Mouse (Mus musculus): ENCODE measurements around the gene Mpo. TPM values are rescaled to one million over a fixed set of nuclear protein-coding genes. Genes with fewer than 3 reads are reported as not detected.

Mpo gene
- polyA plus RNA-seq, 1 experiment from 2014 or later, result 5.1 TPM

DNA sequence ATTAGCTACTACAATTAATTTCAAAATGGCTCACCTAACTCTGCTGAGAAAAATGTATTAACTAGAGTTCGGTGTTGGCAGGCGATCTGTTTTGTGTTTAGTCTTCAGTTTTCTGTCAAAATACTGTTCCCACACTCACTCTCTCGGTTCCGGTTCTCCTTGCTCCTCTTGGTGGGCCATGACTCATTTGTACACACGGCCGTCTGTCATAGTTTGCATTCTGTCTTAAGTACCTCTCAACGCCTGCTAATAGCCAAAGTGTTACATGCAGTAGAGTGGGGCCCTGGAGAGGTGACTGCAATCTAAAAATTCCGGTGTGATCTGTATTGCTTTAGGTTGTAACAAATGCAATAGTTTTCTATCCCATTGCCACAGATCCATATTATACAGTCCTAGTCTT lies 47.3 kb downstream of the Mpo start:
- WGBS, result 91% methylated on average over 8 of the region's 8 CpGs
- DNase-seq (ENCODE audit: extremely low spot score, low spot score), result no peak
- H3K27me3 ChIP-seq (ENCODE audit: poor library complexity, severe bottlenecking), result no peaks in the 10 kb centered on the region
- no peaks in the 10 kb centered on the region for H3K4me1 ChIP-seq
- H3K9me3 ChIP-seq, result no peaks in the 10 kb centered on the region
- no peaks in the 10 kb centered on the region for H3K36me3 ChIP-seq (replicated peaks)
- H3K4me3 ChIP-seq, result no peak overlapping the region
- H3K27ac ChIP-seq, result no peak overlapping the region

DNA sequence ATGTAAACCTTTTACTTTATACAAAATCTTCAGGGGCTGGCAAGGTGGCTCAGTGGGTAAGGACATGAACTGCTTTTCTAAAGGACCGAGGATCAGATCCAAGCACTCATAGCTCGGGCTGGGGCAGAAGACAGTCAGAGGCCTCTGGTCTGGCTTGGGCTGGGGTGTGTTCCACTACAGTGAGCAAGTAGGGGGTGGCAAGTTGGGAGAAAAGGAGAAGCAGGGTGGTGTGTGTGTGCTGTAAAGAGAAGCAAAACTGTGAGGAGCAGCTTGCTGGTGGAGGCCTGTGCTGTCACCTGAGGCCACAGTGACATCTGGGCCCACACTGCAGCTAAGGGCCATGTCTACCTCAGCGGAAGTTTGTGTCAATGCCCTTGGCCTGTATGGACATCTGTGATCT lies 48.1 kb downstream of the Mpo start:
- 95% methylated on average over 3 of the region's 3 CpGs for WGBS
- DNase-seq (ENCODE audit: extremely low spot score, low spot score), result no peak
- H3K27ac ChIP-seq, result no peak overlapping the region
- no peaks in the 10 kb centered on the region for H3K4me1 ChIP-seq
- no peaks in the 10 kb centered on the region for H3K9me3 ChIP-seq
- no peak overlapping the region for H3K4me3 ChIP-seq
- H3K36me3 ChIP-seq (replicated peaks), result no peaks in the 10 kb centered on the region
- H3K27me3 ChIP-seq (ENCODE audit: poor library complexity, severe bottlenecking), result no peaks in the 10 kb centered on the region

DNA sequence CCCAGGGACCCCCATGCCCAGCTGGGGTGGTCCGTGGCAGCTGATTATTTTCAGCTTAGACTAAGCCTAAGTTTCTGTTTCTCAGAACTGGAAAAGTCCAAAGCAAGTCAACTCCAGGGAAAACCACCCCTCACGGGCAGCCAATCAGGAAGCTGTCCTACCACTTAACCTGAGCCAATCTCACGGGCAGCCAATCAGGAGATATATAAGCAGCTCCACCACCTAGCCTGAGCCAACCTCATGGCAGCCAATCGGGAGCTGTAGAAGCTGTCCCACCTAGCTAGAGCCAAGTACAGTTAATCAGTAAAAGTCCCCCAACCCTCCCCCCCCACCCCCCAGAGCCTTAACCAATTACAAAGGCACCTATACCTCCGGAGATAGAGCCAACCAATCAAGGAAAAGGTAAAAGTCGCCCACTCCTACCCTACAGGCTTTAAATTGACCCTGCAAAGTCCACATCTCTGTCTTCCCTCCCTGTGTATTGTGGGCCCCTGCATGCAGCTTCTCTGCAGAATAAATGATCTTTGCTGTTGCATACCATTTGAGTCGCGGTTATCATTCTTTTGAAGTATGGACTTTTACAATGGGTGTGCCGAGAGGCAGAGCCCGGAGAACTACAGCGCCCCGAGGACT lies 53.7 kb downstream of the Mpo start:
- no peak overlapping the region for H3K27ac ChIP-seq
- no peak for DNase-seq (ENCODE audit: extremely low spot score, low spot score)
- no peaks in the 10 kb centered on the region for H3K36me3 ChIP-seq (replicated peaks)
- H3K4me3 ChIP-seq, result no peak overlapping the region
- H3K4me1 ChIP-seq, result no peaks in the 10 kb centered on the region
- H3K9me3 ChIP-seq, result no peaks in the 10 kb centered on the region
- 91% methylated on average over 12 of the region's 12 CpGs for WGBS
- H3K27me3 ChIP-seq (ENCODE audit: poor library complexity, severe bottlenecking), result no peaks in the 10 kb centered on the region

DNA sequence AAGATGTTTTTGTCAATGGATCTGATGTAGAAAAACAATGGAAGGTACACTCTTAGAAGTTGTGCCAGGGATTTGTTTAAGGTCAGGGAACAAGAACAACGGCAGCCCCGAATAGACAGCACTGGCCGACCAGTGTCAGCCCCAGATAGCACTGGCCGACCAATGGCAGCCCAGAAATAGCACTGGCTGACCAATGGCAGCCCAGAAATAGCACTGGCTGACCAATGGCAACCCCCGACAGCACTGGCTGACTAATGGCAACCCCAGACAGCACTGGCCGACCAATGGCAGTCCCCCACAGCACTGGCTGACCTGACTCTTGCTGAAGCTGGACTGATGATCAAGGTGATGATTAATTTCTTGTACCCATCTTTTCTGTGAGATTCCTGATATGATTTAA lies 54.5 kb downstream of the Mpo start:
- no peak for DNase-seq (ENCODE audit: extremely low spot score, low spot score)
- peaks cover 5% of the 10 kb centered on the region for H3K4me1 ChIP-seq
- 73% methylated on average over 6 of the region's 6 CpGs for WGBS
- H3K4me3 ChIP-seq, result no peak overlapping the region
- H3K27ac ChIP-seq, result no peak overlapping the region
- H3K36me3 ChIP-seq (replicated peaks), result no peaks in the 10 kb centered on the region
- no peaks in the 10 kb centered on the region for H3K27me3 ChIP-seq (ENCODE audit: poor library complexity, severe bottlenecking)
- no peaks in the 10 kb centered on the region for H3K9me3 ChIP-seq

DNA sequence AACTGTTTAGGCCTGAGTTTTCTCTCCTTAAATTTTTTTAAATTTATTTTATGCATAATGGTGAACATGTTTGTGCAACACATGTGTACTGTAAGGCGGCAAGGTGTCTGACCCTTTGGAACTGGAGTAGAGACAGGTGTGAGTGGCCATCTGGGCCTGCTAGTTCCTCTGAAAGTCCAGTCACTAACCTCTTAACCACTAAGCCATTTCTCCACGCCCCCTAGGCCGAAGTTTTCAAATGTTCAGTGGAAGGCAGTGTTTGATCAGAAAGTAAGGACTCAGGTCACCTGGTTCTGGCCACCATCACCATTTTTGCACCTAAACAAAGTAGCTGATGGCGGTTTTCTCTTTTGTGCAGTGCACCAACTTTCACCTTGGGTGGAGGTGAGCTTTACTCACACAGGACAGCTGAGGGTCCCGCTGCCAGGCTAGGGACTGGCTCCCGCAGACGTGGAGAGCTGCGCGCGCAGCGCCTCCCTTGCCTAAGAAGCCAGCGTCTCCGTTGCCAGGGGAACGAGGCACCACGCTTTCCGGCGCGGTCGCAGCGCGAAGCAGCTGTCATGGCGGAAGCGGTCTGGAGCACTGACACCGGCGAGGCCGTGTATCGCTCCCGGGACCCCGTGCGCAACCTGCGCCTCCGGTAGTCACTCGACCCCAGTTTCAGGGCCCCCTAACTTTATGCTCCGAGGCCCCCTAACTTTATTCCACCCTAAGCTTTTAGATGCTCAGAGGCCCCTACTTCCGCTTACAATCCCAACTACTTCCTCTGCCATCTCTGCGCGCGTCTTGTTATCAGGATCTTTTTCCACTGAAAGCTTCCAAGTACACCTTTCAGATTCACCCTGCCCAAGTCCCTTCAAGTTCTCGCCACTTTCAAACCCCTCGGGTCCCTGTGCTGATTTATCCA lies 59.6 kb downstream of the Mpo start, which contains the start of gene Mks1:
Gene Mks1 (plus strand): TSS at position 526 of the 907 bp plus-strand sequence.
- Histone ChIP-seq H3K27me3 (ENCODE audit: poor library complexity, severe bottlenecking) (no peaks in the 10 kb centered on the region), H3K4me1 (peaks cover 14% of the 10 kb centered on the region), H3K9me3 (no peaks in the 10 kb centered on the region), H3K36me3 (replicated peaks) (peaks cover 26% of the 10 kb centered on the region), H3K4me3 (peak within 1 kb of the TSS; percentile 61), H3K27ac (peak within 1 kb of the TSS; percentile 86)
- 5% methylated on average over 40 of the region's 40 CpGs for WGBS
- DNase-seq (ENCODE audit: extremely low spot score, low spot score), result peak; percentile 94

DNA sequence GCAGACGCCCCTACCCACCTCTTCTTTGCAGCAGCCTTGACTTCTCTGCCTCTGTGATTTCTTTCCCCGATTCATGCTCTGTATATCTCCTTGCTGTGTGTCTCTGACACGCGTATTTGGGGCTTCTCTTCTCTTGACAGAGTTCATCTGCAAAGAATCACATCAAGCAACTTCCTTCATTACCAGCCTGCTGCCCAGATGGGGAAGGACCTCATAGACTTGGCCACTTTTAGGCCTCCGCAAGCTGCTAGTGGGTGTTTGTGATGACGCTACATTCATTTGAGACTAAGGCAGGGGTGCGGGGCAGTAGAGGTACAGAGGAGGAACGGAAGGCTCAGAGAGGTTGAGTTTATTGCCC lies 60.2 kb downstream of the Mpo start:
- Histone ChIP-seq H3K27ac (peak overlapping the region; percentile 86), H3K27me3 (ENCODE audit: poor library complexity, severe bottlenecking) (no peaks in the 10 kb centered on the region)
- DNase-seq (ENCODE audit: extremely low spot score, low spot score), result no peak

More for the DNA sequence above, 60.2 kb downstream of the Mpo start:
- Histone ChIP-seq H3K9me3 (no peaks in the 10 kb centered on the region), H3K4me3 (peak overlapping the region; percentile 61), H3K36me3 (replicated peaks) (peaks cover 33% of the 10 kb centered on the region), H3K4me1 (peaks cover 14% of the 10 kb centered on the region)
- WGBS, result 40% methylated on average over 8 of the region's 8 CpGs

MicroRNAs encoded within 50 kb of the gene (microRNA counts, 519-probe panel; counts per million panel counts)
- microRNA mmu-miR-142-3p (5,360 counts per million, percentile 87 among the panel's probes with 10 or more counts), microRNA mmu-miR-142-5p (4,325 counts per million, percentile 78 among the panel's probes with 10 or more counts)

Small RNA genes lying within 50 kb of the gene (microRNA-seq; reads per million reads assigned to microRNA genes)
- gene Mir142 (not detected), gene Mir142b (not detected)

Other genes with a start within 250 kb of the Mpo start
- not detected in 2 replicates for gene Gm11492, start 226.9 kb upstream of the Mpo start, polyA plus RNA-seq (2016; fragmentation: Nextera tagmentation; extraction: Ambion mirVana)
- gene Sept4, start 224.7 kb upstream of the Mpo start, polyA plus RNA-seq (2016; fragmentation: Nextera tagmentation; extraction: Ambion mirVana), result 7.6 and 8.1 TPM in 2 replicates
- 62.4 and 66.2 TPM in 2 replicates for gene Mtmr4, start 201.4 kb upstream of the Mpo start, polyA plus RNA-seq (2016; fragmentation: Nextera tagmentation; extraction: Ambion mirVana)
- 0.31 and 0.38 TPM in 2 replicates for gene Hsf5, start 176.4 kb upstream of the Mpo start, polyA plus RNA-seq (2016; fragmentation: Nextera tagmentation; extraction: Ambion mirVana)
- gene Rnf43, start 130.9 kb upstream of the Mpo start, polyA plus RNA-seq (2016; fragmentation: Nextera tagmentation; extraction: Ambion mirVana), result 1.1 and 1.9 TPM in 2 replicates
- 153 and 160 TPM in 2 replicates for gene Supt4a, start 56.0 kb upstream of the Mpo start, polyA plus RNA-seq (2016; fragmentation: Nextera tagmentation; extraction: Ambion mirVana)
- 11.0 and 11.1 TPM in 2 replicates for gene Tspoap1, start 33.0 kb upstream of the Mpo start, polyA plus RNA-seq (2016; fragmentation: Nextera tagmentation; extraction: Ambion mirVana)
- 0.06 and 0.14 TPM in 2 replicates for gene Lpo, start 34.7 kb downstream of the Mpo start, polyA plus RNA-seq (2016; fragmentation: Nextera tagmentation; extraction: Ambion mirVana)
- gene Mks1, start 59.6 kb downstream of the Mpo start, polyA plus RNA-seq (2016; fragmentation: Nextera tagmentation; extraction: Ambion mirVana), result 17.6 and 18.5 TPM in 2 replicates
- not detected in 2 replicates for gene Epx, start 82.0 kb downstream of the Mpo start, polyA plus RNA-seq (2016; fragmentation: Nextera tagmentation; extraction: Ambion mirVana)
- not detected in 2 replicates for gene Olfr462, start 98.7 kb downstream of the Mpo start, polyA plus RNA-seq (2016; fragmentation: Nextera tagmentation; extraction: Ambion mirVana)
- gene Olfr463, start 103.8 kb downstream of the Mpo start, polyA plus RNA-seq (2016; fragmentation: Nextera tagmentation; extraction: Ambion mirVana), result not detected in 2 replicates
- gene Olfr464, start 127.4 kb downstream of the Mpo start, polyA plus RNA-seq (2016; fragmentation: Nextera tagmentation; extraction: Ambion mirVana), result not detected in 2 replicates
- 24.8 and 25.9 TPM in 2 replicates for gene Dynll2, start 194.0 kb downstream of the Mpo start, polyA plus RNA-seq (2016; fragmentation: Nextera tagmentation; extraction: Ambion mirVana)